Mouse (Mus musculus): Measurements from ENCODE around the gene Arhgef1.

The Arhgef1 gene

GRCm38 (mm10) chr7:24944257-24944950 is 41.7 kb downstream of the Arhgef1 start, which contains the start of gene Gm4881:
Gene Gm4881 (minus strand): TSS chr7:24944494.
- DNase-seq (ENCODE audit: extremely low spot score): no peak

GRCm38 (mm10) chr7:24947316-24948048 is 44.8 kb downstream of the Arhgef1 start:
- no peak for DNase-seq (ENCODE audit: extremely low spot score)

GRCm38 (mm10) chr7:24948774-24949173 is 46.1 kb downstream of the Arhgef1 start:
- DNase-seq (ENCODE audit: extremely low spot score): no peak

- peak; percentile 88 for DNase-seq (ENCODE audit: extremely low spot score)
These were observed 47.4 kb downstream of the Arhgef1 start for GRCm38 (mm10) chr7:24949958-24950623.

GRCm38 (mm10) chr7:24953966-24954365 is 51.3 kb downstream of the Arhgef1 start:
- no peak for DNase-seq (ENCODE audit: extremely low spot score)

- DNase-seq (ENCODE audit: extremely low spot score): no peak
These were observed 51.7 kb downstream of the Arhgef1 start for GRCm38 (mm10) chr7:24954450-24954849.

- no peak for DNase-seq (ENCODE audit: extremely low spot score)
These were observed 52.5 kb downstream of the Arhgef1 start for GRCm38 (mm10) chr7:24955226-24955625.

GRCm38 (mm10) chr7:24964288-24964687 is 61.6 kb downstream of the Arhgef1 start:
- no peak for DNase-seq (ENCODE audit: extremely low spot score)

GRCm38 (mm10) chr7:24964897-24965535 is 62.3 kb downstream of the Arhgef1 start:
- peak; percentile 83 for DNase-seq (ENCODE audit: extremely low spot score)

- no peak for DNase-seq (ENCODE audit: extremely low spot score)
These were observed 65.3 kb downstream of the Arhgef1 start for GRCm38 (mm10) chr7:24967966-24968365.

GRCm38 (mm10) chr7:24968463-24968862 is 65.8 kb downstream of the Arhgef1 start:
- no peak for DNase-seq (ENCODE audit: extremely low spot score)

- no peak for DNase-seq (ENCODE audit: extremely low spot score)
These were observed 67.1 kb downstream of the Arhgef1 start for GRCm38 (mm10) chr7:24969805-24970204.

GRCm38 (mm10) chr7:24970341-24970740 is 67.6 kb downstream of the Arhgef1 start:
- DNase-seq (ENCODE audit: extremely low spot score): no peak

GRCm38 (mm10) chr7:24971261-24971971 is 68.7 kb downstream of the Arhgef1 start:
- DNase-seq (ENCODE audit: extremely low spot score): peak; percentile 70

GRCm38 (mm10) chr7:24971972-24972893 is 69.5 kb downstream of the Arhgef1 start, which contains the start of gene Rabac1:
Gene Rabac1 (minus strand): TSS chr7:24972754.
- DNase-seq (ENCODE audit: extremely low spot score): peak; percentile 89

- DNase-seq (ENCODE audit: extremely low spot score): no peak
These were observed 70.5 kb downstream of the Arhgef1 start for GRCm38 (mm10) chr7:24973208-24973607.

GRCm38 (mm10) chr7:24973902-24974301 is 71.2 kb downstream of the Arhgef1 start:
- DNase-seq (ENCODE audit: extremely low spot score): no peak

- peak; percentile 51 for DNase-seq (ENCODE audit: extremely low spot score)
These were observed 72.3 kb downstream of the Arhgef1 start for GRCm38 (mm10) chr7:24974893-24975595.
